Mouse (Mus musculus): Measurements from ENCODE around the gene Rbl2. TPM values are rescaled to one million over a fixed set of nuclear protein-coding genes. Genes with fewer than 3 reads are reported as not detected.

The Rbl2 gene
- polyA plus RNA-seq, 1 experiment from 2014 or later, result 14.8 TPM

DNA sequence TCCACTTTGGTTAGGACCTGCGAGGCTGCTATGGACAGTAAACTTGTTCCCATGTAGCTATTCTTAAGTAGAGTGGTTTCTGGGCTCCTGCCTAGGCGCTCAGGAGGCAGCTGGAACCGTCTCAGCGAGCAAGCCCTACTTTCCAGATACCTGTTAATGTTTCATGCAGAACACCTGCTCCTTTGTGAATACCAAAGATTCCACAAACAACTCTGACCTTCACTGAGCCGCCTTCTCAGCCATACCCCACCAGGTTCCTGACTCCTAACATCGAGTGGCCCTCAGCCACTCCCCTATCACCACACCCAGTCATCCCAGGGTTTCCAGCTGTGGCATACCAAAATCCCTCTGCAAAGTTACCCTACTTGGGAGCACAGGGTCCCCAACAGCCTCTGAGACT lies 100.3 kb downstream of the Rbl2 start:
- TF ChIP-seq CTCF (IDR thresholded peaks at IDR 0.05; ENCODE audit: low read depth), result no peak
- ATAC-seq (replicated peaks; ENCODE audit: low FRiP score, low read depth) (no peak; the same call in 1 of the 2 replicates), DNase-seq (ENCODE audit: low spot score) (peak; percentile 13)
- 63% methylated on average over 6 of the region's 6 CpGs for WGBS
- H3K27ac ChIP-seq, result peak overlapping the region; percentile 42; the same call in 1 of the 2 replicates
- no peak overlapping the region for H3K4me2 ChIP-seq (ENCODE audit: low read length)
- no peaks in the 10 kb centered on the region for H3K9me3 ChIP-seq (replicated peaks; ENCODE audit: low read length)
- H3K4me3 ChIP-seq (replicated peaks; ENCODE audit: low read depth, low read length), result no peak overlapping the region
- no peaks in the 10 kb centered on the region for H3K36me3 ChIP-seq (ENCODE audit: insufficient read depth, low read length)
- H3K9ac ChIP-seq (ENCODE audit: low read depth, low read length), result no peak overlapping the region
- H3K27me3 ChIP-seq (ENCODE audit: insufficient read depth, low read length), result no peaks in the 10 kb centered on the region
- H3K4me1 ChIP-seq (replicated peaks; ENCODE audit: insufficient read depth, low read length), result no peaks in the 10 kb centered on the region

DNA sequence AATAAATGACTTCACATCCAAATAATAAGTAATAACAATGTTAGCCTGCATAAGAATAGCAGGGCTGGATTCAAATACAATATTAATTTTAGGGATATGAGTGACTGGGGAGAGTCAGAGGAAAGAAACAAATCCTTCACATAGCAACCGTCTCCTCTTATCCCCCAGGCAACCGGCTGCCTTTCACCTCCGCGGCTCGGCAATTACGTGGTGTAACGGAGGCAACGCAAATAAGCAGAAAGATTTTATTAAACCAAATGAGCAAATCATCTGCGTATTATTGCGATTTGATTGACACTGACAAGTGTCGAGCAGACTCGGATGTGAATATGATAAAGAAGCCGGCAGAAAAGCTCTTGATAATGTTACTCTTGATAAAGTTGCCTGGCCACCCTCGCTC lies 101.1 kb downstream of the Rbl2 start:
- TF ChIP-seq CTCF (IDR thresholded peaks at IDR 0.05; ENCODE audit: low read depth), result no peak
- ATAC-seq (replicated peaks; ENCODE audit: low FRiP score, low read depth), result no peak
- Histone ChIP-seq H3K9me3 (replicated peaks; ENCODE audit: low read length) (no peaks in the 10 kb centered on the region), H3K27me3 (ENCODE audit: insufficient read depth, low read length) (no peaks in the 10 kb centered on the region), H3K9ac (ENCODE audit: low read depth, low read length) (no peak overlapping the region), H3K4me3 (replicated peaks; ENCODE audit: low read depth, low read length) (no peak overlapping the region), H3K36me3 (ENCODE audit: insufficient read depth, low read length) (no peaks in the 10 kb centered on the region), H3K27ac (no peak overlapping the region), H3K4me1 (replicated peaks; ENCODE audit: insufficient read depth, low read length) (no peaks in the 10 kb centered on the region), H3K4me2 (ENCODE audit: low read length) (no peak overlapping the region)
- DNase-seq (ENCODE audit: low spot score), result no peak
- 71% methylated on average over 14 of the region's 14 CpGs for WGBS

DNA sequence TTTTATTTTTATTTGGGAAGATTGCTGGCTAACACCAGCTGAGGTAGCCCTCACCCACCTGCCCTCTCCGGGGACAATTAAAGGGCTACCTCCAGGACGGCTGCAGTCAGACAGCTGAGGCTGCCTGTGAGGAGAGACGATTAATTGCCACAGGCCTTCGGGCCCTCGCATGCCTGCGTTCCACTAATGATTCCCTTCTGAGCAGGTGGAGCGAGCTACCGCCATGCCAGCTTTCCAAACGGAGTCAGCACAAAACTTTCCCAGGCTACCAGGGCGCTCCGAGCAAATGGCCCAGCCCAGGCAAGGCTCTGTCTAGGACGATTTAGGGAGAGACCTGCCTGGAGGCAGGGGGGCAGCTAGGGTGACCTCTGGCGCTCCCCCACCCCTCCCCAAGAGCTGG lies 101.7 kb downstream of the Rbl2 start:
- WGBS, result 38% methylated on average over 13 of the region's 13 CpGs
- peak; percentile 40 for ATAC-seq (replicated peaks; ENCODE audit: low FRiP score, low read depth)
- no peak overlapping the region for H3K4me3 ChIP-seq (replicated peaks; ENCODE audit: low read depth, low read length)
- no peaks in the 10 kb centered on the region for H3K27me3 ChIP-seq (ENCODE audit: insufficient read depth, low read length)
- no peak overlapping the region for H3K27ac ChIP-seq
- H3K9ac ChIP-seq (ENCODE audit: low read depth, low read length), result no peak overlapping the region
- H3K4me1 ChIP-seq (replicated peaks; ENCODE audit: insufficient read depth, low read length), result no peaks in the 10 kb centered on the region
- H3K36me3 ChIP-seq (ENCODE audit: insufficient read depth, low read length), result no peaks in the 10 kb centered on the region
- no peak for DNase-seq (ENCODE audit: low spot score)
- TF ChIP-seq CTCF (IDR thresholded peaks at IDR 0.05; ENCODE audit: low read depth), result no peak
- H3K9me3 ChIP-seq (replicated peaks; ENCODE audit: low read length), result no peaks in the 10 kb centered on the region
- no peak overlapping the region for H3K4me2 ChIP-seq (ENCODE audit: low read length)

Other genes starting within 250 kb of the Rbl2 start
- 116 and 117 TPM in 2 replicates for gene Chd9, start 241.7 kb upstream of the Rbl2 start, polyA plus RNA-seq (2015; fragmentation: Nextera tagmentation; extraction: Ambion mirVana)
- gene Aktip, start 129.9 kb downstream of the Rbl2 start, polyA plus RNA-seq (2015; fragmentation: Nextera tagmentation; extraction: Ambion mirVana), result 116 and 122 TPM in 2 replicates
- gene Rpgrip1l, start 243.2 kb downstream of the Rbl2 start, polyA plus RNA-seq (2015; fragmentation: Nextera tagmentation; extraction: Ambion mirVana), result 8.6 and 8.7 TPM in 2 replicates
- 55.3 and 61.8 TPM in 2 replicates for gene Fto, start 243.5 kb downstream of the Rbl2 start, polyA plus RNA-seq (2015; fragmentation: Nextera tagmentation; extraction: Ambion mirVana)

All from kidney, postnatal 0 days (tissue).